Mouse (Mus musculus) macrophage (primary cell): ENCODE measurements around the gene Cep83. TPM values are rescaled to one million over a fixed set of nuclear protein-coding genes. Genes with fewer than 3 reads are reported as not detected.

Source experiments
- H3K27ac ChIP-seq: fragments of 350-480 bp; formaldehyde crosslinking; 2 replicates; pipeline ENCODE4 v1.9.0; 2021
- H3K36me3 ChIP-seq: fragments of 350-480 bp; formaldehyde crosslinking; 2 replicates; pipeline ENCODE4 v1.9.0; 2021; ENCODE audit errors: inconsistent target
- H3K4me3 ChIP-seq: fragments of 350-480 bp; formaldehyde crosslinking; 2 replicates; pipeline ENCODE4 v1.9.0; 2021; ENCODE audit errors: inconsistent target
- H3K79me2 ChIP-seq: fragments of 350-480 bp; formaldehyde crosslinking; 2 replicates; pipeline ENCODE4 v1.9.0; 2021; ENCODE audit errors: inconsistent target
- WGBS: methylation state at CpG from one replicate; pipeline ENCODE4 v1.1.7; 2026; ENCODE audit warnings: inconsistent platforms; ENCODE audit not compliant: missing documents; 5-methylcytosine and 5-hydroxymethylcytosine counted together
- polyA plus RNA-seq: library from polyadenylated mRNA; stranded (reverse); fragments of 250-400 nt; gene quantifications from 3 replicates; pipeline ENCODE4 v1.2.4, GENCODE M21; 2018; ENCODE audit warnings: inconsistent platforms
- total RNA-seq, 78 experiments: library from RNA; depleted of rRNA; stranded (reverse); fragments of 250-400 nt; gene quantifications; 1 replicate in 9 of 78; 2 replicates in 24 of 78; 3 replicates in 43 of 78; 4 replicates in 2 of 78; pipeline ENCODE4 v1.2.4; 2018; ENCODE audit warnings: inconsistent platforms in 56 of 78

The Cep83 gene
- 10 to 100 TPM; 26.3 to 87.2 (median 43.4) TPM for total RNA-seq (2018; cell fraction: chromatin; rRNA removed)
- 10 to 100 TPM; 10.5 to 18.1 (median 13.8) TPM for total RNA-seq (2018; cell fraction: cytosol; rRNA removed)
- total RNA-seq (2018; cell fraction: nucleus; rRNA removed): 10 to 100 TPM; 23.9 to 68.3 (median 36.6) TPM
- polyA plus RNA-seq: 10.4 to 20.7 TPM (median 20.2 TPM) in 3 replicates

DNA sequence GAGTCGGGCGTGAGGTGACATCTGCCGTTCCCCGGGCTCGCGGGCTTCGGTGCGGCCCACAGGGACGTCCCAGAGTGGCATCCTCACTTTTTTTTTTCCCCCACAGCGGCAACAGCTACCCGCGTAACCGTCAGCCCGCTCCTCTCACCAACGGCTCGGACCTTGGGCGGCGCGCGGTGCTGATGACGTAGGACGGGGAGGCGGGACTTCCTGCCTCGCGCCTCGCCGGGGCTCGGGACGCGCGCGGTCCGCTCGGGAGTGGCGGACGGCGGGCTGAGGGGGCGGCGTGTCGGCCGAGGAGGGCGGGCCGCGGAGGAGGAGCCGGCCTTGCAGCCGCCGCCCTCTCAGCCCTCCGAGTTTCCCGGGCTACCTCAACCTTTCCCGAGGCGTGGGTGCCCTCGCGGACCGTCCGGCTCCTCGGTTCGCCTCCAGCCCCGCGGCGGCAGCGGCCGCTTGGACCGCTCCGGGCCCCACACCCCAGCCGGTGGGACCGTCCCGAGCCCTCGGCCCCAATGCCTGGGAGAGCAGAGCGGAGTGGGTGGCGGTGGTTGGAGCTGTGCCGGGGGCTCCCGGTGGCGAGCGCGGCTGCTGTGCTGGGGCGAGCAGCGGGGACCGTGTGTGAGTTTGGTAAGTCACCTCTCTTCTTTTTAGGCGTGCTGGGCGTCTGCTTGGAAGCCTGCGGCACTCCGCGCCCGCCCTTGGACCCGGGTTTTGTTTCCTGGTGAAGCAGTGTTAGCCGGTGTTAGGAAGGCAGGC is at the start of gene Cep83:
Gene Cep83, plus strand, starts transcription at position 235 of the 756 bp plus-strand sequence.
- H3K79me2 ChIP-seq: peaks cover 43% of the 10 kb centered on the region
- H3K27ac ChIP-seq: peak within 1 kb of the TSS; percentile 85
- H3K4me3 ChIP-seq: peak within 1 kb of the TSS; percentile 81
- WGBS: under 1% methylated on average over 81 of the region's 86 CpGs
- no peaks in the 10 kb centered on the region for H3K36me3 ChIP-seq

DNA sequence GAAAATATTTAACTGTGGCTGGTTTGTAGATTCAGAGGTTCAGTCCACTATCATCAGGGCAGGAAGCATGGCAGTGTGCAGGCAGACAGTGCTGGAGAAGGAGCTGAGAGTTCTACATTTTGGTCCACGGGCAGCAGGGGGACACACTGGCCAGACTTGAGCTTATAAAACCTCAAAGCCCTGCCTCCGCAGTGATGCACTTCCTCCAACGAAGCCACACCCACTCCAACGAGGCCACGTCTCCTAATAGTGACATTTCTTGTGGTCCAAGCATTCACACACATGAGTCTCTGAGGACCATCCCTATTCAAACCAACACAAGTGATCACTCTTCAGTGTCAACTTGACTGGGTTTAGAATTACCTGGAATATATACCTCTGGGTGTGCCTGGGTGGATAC is 49.2 kb upstream of the Cep83 start:
- 32% methylated on average over 5 of the region's 5 CpGs for WGBS
- Histone ChIP-seq H3K4me3 (no peak overlapping the region), H3K36me3 (no peaks in the 10 kb centered on the region), H3K79me2 (no peaks in the 10 kb centered on the region), H3K27ac (peak overlapping the region; percentile 89)

DNA sequence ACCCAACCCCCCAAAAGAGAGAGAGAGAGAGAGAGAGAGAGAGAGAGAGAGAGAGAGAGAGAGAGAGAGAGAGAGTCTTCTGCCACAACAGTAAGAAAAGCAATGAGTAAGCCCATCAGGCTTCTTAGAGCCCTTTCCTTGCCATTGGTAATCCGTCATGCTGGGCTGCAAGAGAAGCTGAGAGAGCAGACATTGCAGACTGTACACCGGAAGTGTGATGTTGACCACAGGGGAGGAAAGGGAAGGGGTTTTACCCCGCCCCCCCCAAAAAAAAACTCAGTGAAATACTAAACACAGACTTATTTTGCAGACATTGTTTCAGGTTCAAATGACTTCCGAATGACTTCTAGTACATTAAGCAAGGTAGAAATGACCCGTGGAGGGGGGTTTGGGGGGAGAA is 48.4 kb upstream of the Cep83 start:
- peak overlapping the region; percentile 89 for H3K27ac ChIP-seq
- no peak overlapping the region for H3K4me3 ChIP-seq
- no peaks in the 10 kb centered on the region for H3K36me3 ChIP-seq
- WGBS: 6% methylated on average over 5 of the region's 5 CpGs
- no peaks in the 10 kb centered on the region for H3K79me2 ChIP-seq

DNA sequence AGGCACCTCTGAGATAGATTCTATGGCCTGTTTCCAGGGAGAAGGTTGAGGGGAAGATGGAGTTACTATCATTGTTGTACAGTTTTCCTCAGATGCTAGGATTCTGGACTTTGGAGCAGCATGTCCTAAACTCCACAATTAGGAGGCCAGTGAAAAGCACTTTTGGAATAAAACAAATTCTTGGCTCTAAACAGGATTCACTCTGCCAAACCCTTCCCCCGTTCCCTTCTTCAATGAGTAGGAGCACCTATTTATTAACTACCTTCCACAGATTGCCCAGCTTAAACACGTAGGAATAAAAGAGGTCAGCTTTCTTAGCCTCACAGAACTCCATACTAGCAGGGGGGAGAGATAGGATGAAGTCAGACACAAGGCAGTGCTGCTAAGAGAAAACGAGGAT is 24.4 kb upstream of the Cep83 start:
- no peak overlapping the region for H3K4me3 ChIP-seq
- no peak overlapping the region for H3K27ac ChIP-seq
- 93% methylated on average over 3 of the region's 3 CpGs for WGBS
- no peaks in the 10 kb centered on the region for H3K79me2 ChIP-seq
- no peaks in the 10 kb centered on the region for H3K36me3 ChIP-seq

DNA sequence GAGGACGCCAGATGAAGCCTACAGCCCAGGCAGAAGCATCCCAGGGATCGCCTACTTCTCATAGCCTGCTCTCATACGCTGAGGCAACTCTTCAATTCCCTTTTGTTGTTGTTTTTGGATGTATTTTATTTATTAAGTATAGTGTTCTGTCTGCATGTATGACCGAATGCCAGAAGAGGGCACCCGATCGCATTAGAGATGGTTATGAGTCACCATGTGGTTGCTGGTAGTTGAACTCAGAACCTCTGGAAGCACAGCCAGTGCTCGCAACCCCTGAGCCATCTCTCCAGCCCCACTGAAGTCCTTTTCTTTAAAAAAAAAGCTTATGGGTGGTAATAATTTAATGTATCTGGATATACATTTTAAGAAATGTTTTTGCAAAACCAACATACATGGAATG is 24.0 kb upstream of the Cep83 start:
- WGBS: 94% methylated on average over 7 of the region's 7 CpGs
- Histone ChIP-seq H3K4me3 (no peak overlapping the region), H3K27ac (no peak overlapping the region), H3K36me3 (no peaks in the 10 kb centered on the region), H3K79me2 (no peaks in the 10 kb centered on the region)

DNA sequence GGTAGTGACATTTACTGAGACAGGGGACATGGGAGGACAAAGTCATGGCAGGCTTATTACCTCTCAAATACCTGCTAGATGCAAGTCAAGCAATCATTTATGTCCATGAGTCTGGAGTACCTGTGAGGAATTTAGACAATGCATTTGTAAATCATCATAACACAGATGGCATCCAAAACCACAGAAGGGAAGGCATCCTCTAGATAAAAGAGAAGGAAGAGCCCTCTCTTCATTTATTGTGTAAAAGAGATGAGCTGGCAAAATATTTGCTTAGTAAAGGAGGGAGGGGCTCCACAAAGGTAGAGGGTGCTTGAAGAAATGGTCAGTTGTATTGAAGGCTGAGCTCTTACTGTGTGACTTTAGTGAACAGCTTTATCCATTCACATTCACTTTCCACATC is 20.3 kb upstream of the Cep83 start:
- no peaks in the 10 kb centered on the region for H3K36me3 ChIP-seq
- H3K79me2 ChIP-seq: no peaks in the 10 kb centered on the region
- H3K27ac ChIP-seq: no peak overlapping the region
- H3K4me3 ChIP-seq: no peak overlapping the region

DNA sequence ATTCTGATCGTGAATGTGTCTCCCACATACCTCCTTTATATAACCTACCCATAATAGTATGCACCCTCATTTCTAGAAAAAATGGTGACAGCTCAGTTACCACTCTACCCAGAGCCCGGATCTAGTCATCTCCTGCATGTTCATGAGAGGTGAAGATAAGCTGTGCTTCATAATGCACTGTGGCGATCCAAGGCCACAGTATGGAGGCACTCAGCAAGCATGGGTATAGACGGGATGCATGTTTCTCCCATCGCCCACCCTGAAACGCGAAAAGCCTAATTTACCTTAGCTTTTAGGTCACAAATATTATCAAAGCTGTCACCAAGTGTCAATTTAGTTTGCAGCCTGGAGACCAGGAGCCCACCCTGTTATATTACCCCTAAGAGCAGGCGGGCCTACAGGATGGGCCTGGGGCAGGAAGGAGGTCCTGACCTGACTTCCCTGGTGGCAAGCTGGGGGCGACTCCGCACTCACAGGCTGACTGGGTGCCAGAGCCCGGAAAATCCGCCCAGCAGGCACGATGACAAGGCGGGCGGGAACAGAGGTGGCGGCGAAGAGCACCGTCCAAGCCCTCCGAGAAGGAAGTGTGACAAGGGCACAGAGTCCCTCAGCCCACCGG is 544 bp upstream of the Cep83 start:
- H3K4me3 ChIP-seq: peak overlapping the region; percentile 81
- no peaks in the 10 kb centered on the region for H3K36me3 ChIP-seq
- peaks cover 39% of the 10 kb centered on the region for H3K79me2 ChIP-seq
- WGBS: under 1% methylated on average over 20 of the region's 20 CpGs
- peak overlapping the region; percentile 85 for H3K27ac ChIP-seq

DNA sequence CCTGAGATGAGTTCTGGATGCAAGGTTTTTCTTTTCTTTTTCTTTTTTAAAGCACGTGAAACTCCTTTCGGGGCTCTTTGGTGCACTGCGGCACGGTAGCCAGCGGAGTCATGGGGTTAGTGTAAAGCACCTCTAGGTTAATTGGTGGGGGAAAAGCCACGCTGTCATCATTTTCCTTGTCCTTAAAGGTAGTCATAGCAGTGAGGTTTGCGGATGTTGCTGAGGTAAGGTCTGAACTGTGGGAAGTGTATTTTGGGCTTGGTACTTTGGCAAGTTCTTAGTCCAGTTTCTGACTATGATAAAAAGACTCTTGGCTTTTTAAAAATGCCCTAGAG is 689 bp downstream of the Cep83 start:
- H3K79me2 ChIP-seq: peaks cover 48% of the 10 kb centered on the region
- no peaks in the 10 kb centered on the region for H3K36me3 ChIP-seq
- WGBS: 3% methylated on average over 7 of the region's 7 CpGs
- H3K27ac ChIP-seq: peak overlapping the region; percentile 65
- peak overlapping the region; percentile 78 for H3K4me3 ChIP-seq

DNA sequence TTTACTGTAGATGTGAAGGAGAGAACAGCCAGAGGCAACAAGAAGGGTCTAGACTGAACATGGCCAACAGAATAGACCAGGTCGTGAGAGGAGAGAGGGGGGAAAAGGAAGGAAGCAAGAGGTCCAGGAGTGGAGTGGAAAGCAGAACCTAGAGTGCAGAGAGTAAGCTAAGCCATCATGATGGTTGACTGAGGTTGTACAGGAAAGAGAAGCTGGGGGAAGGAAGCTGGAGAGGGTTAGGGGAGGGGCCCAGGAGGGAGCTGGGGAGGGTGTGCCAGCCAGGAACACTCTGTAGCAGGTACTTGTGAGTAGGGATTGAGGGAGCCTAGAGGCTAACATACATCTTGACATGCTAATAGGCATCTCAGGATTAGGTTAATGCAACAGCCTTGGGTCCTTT is 1.9 kb downstream of the Cep83 start:
- Histone ChIP-seq H3K36me3 (no peaks in the 10 kb centered on the region), H3K79me2 (peaks cover 60% of the 10 kb centered on the region), H3K27ac (no peak overlapping the region), H3K4me3 (no peak overlapping the region)
- 0% methylated on average over 1 of the region's 1 CpGs for WGBS

DNA sequence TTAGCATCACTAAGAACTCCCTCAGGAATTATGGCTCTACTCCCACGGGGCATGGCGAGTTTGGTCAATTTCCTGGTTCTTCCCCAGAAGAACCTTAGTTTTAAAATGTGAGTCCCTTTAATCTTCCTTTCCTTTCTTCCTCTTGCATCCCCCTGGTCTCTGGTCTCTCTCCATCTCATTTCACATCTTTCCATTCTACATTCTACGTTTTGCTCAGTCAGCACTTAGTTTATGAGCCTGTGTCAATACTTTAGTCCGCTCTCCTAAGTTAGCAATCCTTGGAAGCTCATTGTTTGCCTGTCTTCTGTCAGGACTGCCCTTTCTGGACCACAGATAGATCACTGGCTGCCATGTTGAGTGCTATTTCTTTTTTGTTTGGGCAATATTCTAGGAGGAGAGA is 3.7 kb downstream of the Cep83 start:
- no peaks in the 10 kb centered on the region for H3K36me3 ChIP-seq
- WGBS: 91% methylated on average over 4 of the region's 4 CpGs
- peaks cover 78% of the 10 kb centered on the region for H3K79me2 ChIP-seq
- no peak overlapping the region for H3K4me3 ChIP-seq
- no peak overlapping the region for H3K27ac ChIP-seq

DNA sequence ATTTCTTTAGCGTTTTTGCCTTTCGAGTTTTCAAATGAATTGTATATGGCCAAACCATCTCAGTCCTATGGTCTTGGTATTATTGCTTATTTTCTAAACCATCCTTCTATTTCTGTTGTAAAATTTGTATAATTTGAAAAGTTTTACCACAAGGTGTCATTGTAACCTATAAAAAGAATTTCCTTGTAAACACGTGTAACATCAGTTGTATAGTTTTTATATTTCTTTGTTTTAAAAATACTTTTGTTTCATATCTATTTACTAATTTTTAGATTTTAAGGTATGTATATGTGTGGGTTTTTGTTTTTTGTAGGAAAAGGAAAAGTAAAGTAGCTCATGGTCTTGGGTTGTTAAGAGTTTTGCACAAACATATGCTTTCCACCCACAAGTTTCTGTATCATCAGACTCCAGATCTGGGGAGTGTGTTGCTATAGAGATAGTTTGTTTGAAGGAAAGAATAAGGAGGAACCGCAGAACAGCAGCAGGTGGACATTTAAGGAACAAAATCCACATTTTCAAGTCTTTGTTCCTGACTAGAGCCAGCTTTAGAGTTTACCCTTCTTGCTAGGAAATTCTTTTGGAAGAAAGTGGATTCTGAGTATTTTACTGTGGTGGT is 17.3 kb downstream of the Cep83 start:
- 50% methylated on average over 4 of the region's 4 CpGs for WGBS
- H3K36me3 ChIP-seq: no peaks in the 10 kb centered on the region
- H3K4me3 ChIP-seq: no peak overlapping the region

DNA sequence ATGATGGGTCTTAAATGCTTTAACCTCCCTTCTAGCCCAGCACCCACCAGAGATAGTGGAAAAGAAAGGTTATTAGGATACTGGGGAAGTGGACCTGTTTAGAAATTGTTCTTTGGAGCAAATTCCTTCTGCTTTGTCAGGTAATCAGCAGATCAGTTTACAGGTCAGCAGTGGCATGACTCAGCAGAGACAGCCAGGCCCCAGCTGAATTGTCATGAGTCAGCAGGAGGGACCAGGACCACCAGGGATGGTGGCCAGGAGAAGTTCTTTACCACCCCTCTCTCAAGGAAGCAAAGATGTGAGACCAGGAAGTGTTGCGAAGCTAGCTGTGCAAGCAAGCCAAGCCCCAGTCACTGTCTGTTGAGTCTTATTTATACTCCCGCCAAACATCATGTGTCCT is 18.2 kb downstream of the Cep83 start:
- Histone ChIP-seq H3K27ac (no peak overlapping the region), H3K4me3 (no peak overlapping the region), H3K36me3 (no peaks in the 10 kb centered on the region), H3K79me2 (peaks cover 100% of the 10 kb centered on the region)
- WGBS: 88% methylated on average over 2 of the region's 2 CpGs

More for the DNA sequence above, 17.3 kb downstream of the Cep83 start:
- Histone ChIP-seq H3K27ac (no peak overlapping the region), H3K79me2 (peaks cover 100% of the 10 kb centered on the region)

DNA sequence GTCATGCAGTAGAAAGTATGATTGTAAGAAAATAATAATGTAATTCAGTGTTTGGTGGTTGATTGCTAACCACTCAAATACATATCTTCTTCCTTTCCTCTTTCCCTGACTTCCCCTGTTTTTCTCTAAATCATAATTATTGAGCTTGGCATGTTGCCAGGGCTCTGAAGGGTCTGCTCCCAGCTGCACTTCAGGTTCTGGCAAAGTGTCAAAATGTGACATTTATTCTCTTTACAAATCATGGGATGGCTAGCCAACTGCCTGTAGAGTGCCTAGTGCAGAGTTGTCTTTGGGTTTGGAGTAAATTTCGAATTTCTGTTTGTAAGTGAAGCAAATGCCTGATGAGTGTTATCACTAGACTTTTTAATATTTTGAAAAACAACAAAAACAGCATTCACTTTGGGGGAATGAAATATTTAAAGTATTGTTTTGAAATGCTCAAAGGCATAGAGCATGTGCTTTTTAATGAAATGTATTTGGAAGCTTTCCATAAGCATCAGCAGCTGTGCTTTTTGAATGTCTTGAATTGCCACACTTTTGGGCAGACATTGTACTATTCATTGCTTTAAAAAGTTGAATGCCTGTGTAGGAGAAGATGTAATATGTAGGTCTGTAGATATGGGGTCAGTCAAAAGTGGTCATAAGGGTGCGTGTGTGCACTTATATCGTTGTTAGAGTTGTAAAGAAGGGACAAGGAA is 21.3 kb downstream of the Cep83 start:
- Histone ChIP-seq H3K27ac (no peak overlapping the region), H3K4me3 (no peak overlapping the region), H3K79me2 (peaks cover 99% of the 10 kb centered on the region), H3K36me3 (no peaks in the 10 kb centered on the region)
- 78% methylated on average over 3 of the region's 3 CpGs for WGBS

DNA sequence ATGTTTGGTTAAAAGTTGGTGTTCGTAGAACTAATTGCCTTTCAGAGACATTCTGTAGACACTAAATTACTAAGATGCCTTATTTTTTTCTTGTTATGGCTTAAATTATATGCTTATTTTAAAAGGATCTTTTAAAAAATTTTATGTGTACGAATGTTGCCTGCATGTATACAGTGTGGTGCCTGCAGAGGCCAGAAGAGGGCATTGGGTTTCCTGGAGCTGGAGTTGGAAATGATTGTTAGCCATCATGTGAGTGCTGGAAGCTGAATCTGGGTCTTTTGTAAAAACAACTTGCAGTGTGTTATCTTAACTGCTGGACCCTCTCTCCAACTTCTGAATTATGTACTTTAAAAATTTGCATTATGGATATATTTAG is 21.9 kb downstream of the Cep83 start:
- Histone ChIP-seq H3K79me2 (peaks cover 94% of the 10 kb centered on the region), H3K27ac (no peak overlapping the region), H3K36me3 (no peaks in the 10 kb centered on the region), H3K4me3 (no peak overlapping the region)
- 100% methylated on average over 2 of the region's 2 CpGs for WGBS
